Mouse (Mus musculus) midbrain, embryonic 13.5 days (tissue): Measurements from ENCODE around the gene 4833423E24Rik. TPM values are rescaled to one million over a fixed set of nuclear protein-coding genes. Genes with fewer than 3 reads are reported as not detected.

ENCODE experiments used
- ATAC-seq: fragments of 200-750 bp; cut with Nextera tagmentation; 2 replicates; pipeline ENCODE4 v1.8.0; 2017; ENCODE audit warnings: mild to moderate bottlenecking, moderate TSS enrichment, moderate library complexity
- H3K27ac ChIP-seq: fragments of 300-500 bp; sonication (generic); 2 replicates; pipeline ENCODE4 v1.5.1; 2015; ENCODE audit warnings: inconsistent platforms, mild to moderate bottlenecking, moderate library complexity
- H3K27me3 ChIP-seq: fragments of 300-500 bp; sonication (generic); 2 replicates; pipeline ENCODE4 v1.6.1; 2015; ENCODE audit warnings: mild to moderate bottlenecking, inconsistent platforms
- H3K36me3 ChIP-seq: fragments of 300-500 bp; sonication (generic); 2 replicates; pipeline ENCODE4 v1.6.1; 2015; ENCODE audit warnings: mild to moderate bottlenecking, inconsistent platforms
- H3K4me1 ChIP-seq: fragments of 300-500 bp; sonication (generic); replicated peaks from 2 replicates; pipeline ENCODE4 v1.6.1; 2015; ENCODE audit warnings: inconsistent platforms
- H3K4me2 ChIP-seq: fragments of 300-500 bp; sonication (generic); replicated peaks from 2 replicates; pipeline ENCODE4 v1.6.1; 2015; ENCODE audit warnings: moderate library complexity, mild to moderate bottlenecking, inconsistent platforms
- H3K4me3 ChIP-seq: fragments of 300-500 bp; sonication (generic); replicated peaks from 2 replicates; pipeline ENCODE4 v1.5.1; 2015; ENCODE audit warnings: mild to moderate bottlenecking, inconsistent platforms
- H3K9ac ChIP-seq: fragments of 300-500 bp; sonication (generic); replicated peaks from 2 replicates; pipeline ENCODE4 v1.6.1; 2015; ENCODE audit warnings: mild to moderate bottlenecking, inconsistent platforms
- H3K9me3 ChIP-seq: fragments of 300-500 bp; sonication (generic); 2 replicates; pipeline ENCODE4 v1.6.1; 2016; ENCODE audit warnings: mild to moderate bottlenecking, inconsistent platforms
- WGBS: fragments of 180-500 bp; shearing (Covaris S2); methylation state at CpG from one replicate; pipeline ENCODE4 v1.1.7; 2015; 5-methylcytosine and 5-hydroxymethylcytosine counted together
- polyA plus RNA-seq: library from polyadenylated mRNA; unstranded; fragments of >200 nt; fragmentation: Nextera tagmentation; extraction: Ambion mirVana; gene quantifications from 2 replicates; pipeline ENCODE4 v1.2.1, GENCODE M21; 2015

4833423E24Rik gene
- polyA plus RNA-seq: 0.19 TPM in 1 of 2 replicates, not detected in the other

DNA sequence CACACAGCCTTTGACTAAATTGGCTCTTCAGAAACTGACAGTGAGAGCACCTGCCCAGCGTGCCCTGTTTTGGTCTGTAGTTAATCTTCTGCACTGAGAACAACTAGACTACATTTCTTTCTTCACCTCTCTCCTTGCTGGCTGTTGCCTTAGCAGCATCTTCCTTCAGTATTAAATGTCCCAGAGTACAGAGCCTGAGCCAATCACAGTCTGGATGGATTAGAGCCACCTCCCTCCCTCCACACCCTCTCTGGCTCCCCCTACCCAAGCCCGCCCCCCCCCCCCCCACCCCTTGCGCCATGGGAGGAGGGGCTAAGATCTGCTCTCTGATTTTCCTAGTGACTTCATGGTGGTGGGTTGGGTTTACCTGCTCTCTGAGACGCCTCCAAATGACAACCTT, at the start of gene 4833423E24Rik:
Gene 4833423E24Rik (minus strand): TSS at position 146 of the 400 bp plus-strand sequence.
- Histone ChIP-seq H3K4me1 (no peaks in the 10 kb centered on the region), H3K36me3 (no peaks in the 10 kb centered on the region), H3K4me2 (no peak within 1 kb of the TSS), H3K4me3 (no peak within 1 kb of the TSS), H3K27ac (no peak within 1 kb of the TSS), H3K27me3 (no peaks in the 10 kb centered on the region), H3K9ac (no peak within 1 kb of the TSS), H3K9me3 (no peaks in the 10 kb centered on the region)
- WGBS: 11% methylated on average over 4 of the region's 4 CpGs
- ATAC-seq: 0 out of 2 replicates have a peak, but pooled peaks have one; percentile 40

DNA sequence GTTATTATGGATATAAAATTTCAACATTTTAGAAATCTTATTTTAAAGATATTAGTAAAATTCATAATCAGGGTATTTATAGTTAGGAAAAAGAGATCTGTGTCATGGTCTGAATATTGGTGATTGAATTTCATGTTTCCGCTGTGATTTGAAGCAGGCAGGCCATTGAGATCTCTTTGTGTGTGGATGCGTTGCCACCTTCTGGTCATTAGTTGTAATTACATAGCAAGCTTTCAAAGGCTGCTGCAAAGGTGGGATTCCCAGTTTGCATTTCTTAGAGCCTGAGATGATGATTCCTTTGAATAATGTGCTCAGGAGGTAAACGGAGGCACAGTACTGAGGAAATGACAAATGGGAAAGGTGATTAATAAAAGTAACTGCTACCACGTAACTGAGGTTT, 42.4 kb upstream of the 4833423E24Rik start:
- Histone ChIP-seq H3K36me3 (no peaks in the 10 kb centered on the region), H3K27ac (no peak overlapping the region), H3K4me2 (no peak overlapping the region), H3K9ac (no peak overlapping the region), H3K4me3 (no peak overlapping the region), H3K9me3 (no peaks in the 10 kb centered on the region), H3K27me3 (no peaks in the 10 kb centered on the region), H3K4me1 (no peaks in the 10 kb centered on the region)
- ATAC-seq: peak; percentile 69; the same call in 1 of the 2 replicates
- WGBS: 23% methylated on average over 4 of the region's 4 CpGs

DNA sequence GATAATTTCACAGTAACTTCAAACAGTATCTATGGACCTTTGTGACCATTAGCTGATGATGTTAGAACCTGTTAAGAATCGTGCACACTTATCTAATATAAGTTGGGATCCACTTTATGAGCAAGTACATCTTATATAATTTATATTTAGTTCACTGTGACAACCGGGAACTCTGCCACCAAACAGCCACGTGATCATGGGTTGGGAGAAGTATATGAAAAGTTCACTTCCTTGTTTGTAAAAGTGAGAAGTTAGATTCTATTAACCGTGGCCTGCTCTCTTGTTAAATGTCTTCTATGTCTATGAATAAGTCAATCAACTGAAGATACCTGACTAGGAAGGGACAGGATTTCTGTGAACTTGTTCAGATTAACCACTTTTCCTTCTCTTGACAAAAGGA, 41.4 kb upstream of the 4833423E24Rik start:
- no peak overlapping the region for H3K27ac ChIP-seq
- H3K4me3 ChIP-seq: no peak overlapping the region
- WGBS: 78% methylated on average over 4 of the region's 4 CpGs
- ATAC-seq: no peak
- no peak overlapping the region for H3K9ac ChIP-seq
- H3K27me3 ChIP-seq: no peaks in the 10 kb centered on the region
- no peaks in the 10 kb centered on the region for H3K4me1 ChIP-seq
- no peaks in the 10 kb centered on the region for H3K9me3 ChIP-seq
- H3K4me2 ChIP-seq: no peak overlapping the region
- no peaks in the 10 kb centered on the region for H3K36me3 ChIP-seq

DNA sequence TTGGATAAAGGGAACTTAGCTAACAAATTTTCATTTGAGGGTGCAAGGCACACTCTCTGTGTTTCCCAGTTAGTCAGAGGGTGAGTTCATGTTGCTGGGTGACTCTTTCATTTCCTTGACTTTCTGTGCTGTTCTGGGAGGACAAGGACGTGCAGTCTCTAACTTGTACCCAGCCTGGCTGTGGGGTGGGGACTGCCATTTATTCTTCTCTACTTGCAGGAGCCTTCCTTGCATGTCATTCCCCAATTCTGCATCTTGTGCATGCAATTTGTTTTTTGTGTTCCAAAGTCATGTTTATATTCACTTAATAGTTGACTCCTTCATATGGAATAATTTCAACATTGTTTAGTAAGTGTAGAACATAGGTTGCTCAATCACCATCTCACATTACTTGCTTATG, 36.0 kb upstream of the 4833423E24Rik start:
- 83% methylated on average over 1 of the region's 1 CpGs for WGBS
- Histone ChIP-seq H3K4me1 (no peaks in the 10 kb centered on the region), H3K9ac (no peak overlapping the region), H3K27ac (no peak overlapping the region), H3K4me2 (no peak overlapping the region), H3K4me3 (no peak overlapping the region), H3K9me3 (no peaks in the 10 kb centered on the region), H3K27me3 (no peaks in the 10 kb centered on the region), H3K36me3 (no peaks in the 10 kb centered on the region)
- no peak for ATAC-seq

DNA sequence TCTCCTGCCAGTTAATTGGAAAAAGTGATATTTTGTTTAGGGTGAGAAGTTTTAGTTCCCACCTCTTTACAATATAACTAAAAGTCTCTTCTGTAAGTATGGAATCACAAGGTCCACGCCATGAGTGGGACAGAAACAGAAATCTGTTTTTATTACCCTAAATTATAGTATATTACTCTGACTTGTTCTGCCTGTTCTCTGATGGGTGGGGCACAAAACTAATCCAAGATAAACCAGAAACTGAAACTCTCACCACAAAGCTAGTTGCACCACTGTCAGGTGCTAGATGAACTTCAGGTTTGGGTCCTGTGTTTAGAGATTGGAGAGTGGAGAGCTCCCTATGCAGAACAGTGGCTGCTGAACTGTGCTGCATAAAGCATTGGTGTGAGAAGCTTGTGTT, 15.1 kb upstream of the 4833423E24Rik start:
- H3K36me3 ChIP-seq: no peaks in the 10 kb centered on the region
- H3K9ac ChIP-seq: no peak overlapping the region
- H3K27me3 ChIP-seq: no peaks in the 10 kb centered on the region
- H3K4me1 ChIP-seq: no peaks in the 10 kb centered on the region
- WGBS: 86% methylated on average over 1 of the region's 1 CpGs
- no peak overlapping the region for H3K4me3 ChIP-seq
- H3K9me3 ChIP-seq: no peaks in the 10 kb centered on the region
- H3K27ac ChIP-seq: no peak overlapping the region
- H3K4me2 ChIP-seq: no peak overlapping the region
- no peak for ATAC-seq

DNA sequence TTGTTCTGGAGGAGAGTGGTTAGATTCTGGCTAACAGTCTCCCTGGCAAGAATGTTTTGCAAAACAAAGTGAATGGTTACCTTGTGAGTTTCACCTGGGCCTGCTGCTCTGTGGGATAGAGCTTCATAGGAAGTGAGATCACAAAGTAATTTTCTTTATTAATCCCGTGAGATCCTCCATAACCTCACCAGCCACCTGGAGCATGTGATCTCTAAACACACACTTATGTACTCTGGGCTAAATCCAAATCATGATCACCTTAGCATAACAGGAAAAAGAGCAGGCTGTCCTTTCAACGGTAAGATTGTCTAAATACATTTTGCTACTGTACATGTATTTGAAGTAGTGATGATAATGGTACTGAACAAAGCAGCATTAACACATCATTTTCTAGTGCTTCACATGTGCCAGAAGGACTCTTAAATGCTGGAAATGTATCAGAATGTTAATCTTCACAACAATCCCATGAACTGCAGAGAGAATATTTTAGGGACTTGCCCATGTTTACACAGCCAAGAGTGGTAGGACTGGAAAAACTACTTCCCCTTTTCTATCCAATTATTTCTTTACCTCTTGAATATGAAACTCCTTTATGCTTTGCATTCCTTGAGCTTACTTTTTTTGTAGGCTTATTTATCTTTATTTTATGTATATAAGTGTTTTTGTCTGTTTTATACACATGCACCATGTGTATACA, 13.4 kb upstream of the 4833423E24Rik start:
- H3K4me1 ChIP-seq: no peaks in the 10 kb centered on the region
- no peaks in the 10 kb centered on the region for H3K9me3 ChIP-seq
- no peaks in the 10 kb centered on the region for H3K27me3 ChIP-seq
- H3K36me3 ChIP-seq: no peaks in the 10 kb centered on the region
- H3K27ac ChIP-seq: no peak overlapping the region
- H3K9ac ChIP-seq: no peak overlapping the region
- no peak overlapping the region for H3K4me2 ChIP-seq
- 86% methylated on average over 2 of the region's 2 CpGs for WGBS
- H3K4me3 ChIP-seq: no peak overlapping the region
- no peak for ATAC-seq

DNA sequence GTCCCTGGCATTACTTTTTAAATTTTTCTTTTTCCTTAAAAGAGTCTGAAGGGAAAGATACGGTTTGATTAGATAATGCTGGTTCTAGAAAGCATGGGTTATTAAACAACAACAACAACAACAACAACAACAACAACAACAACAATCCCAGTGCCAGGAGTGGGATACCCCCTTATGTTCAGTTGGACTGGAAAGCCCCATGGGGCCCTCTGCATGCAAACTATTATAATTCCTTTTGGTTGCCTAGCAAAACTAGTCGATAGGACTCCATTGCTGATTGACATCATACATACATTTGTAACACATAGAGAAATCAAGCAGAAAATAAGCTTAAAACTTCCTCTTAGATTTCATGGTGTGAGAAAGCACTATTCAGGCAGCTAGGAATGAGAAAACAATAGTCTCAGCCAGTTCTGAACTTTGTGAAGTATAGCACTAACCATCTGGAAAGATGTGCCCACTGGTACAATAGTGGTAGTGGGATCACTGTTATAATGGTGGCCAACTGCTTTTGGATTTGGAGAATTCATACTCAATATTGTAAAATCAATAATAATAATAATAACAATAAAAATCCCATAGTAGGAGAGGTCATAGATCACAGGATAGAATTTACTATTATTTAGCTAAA, 4.2 kb upstream of the 4833423E24Rik start:
- Histone ChIP-seq H3K9me3 (no peaks in the 10 kb centered on the region), H3K27ac (no peak overlapping the region), H3K27me3 (no peaks in the 10 kb centered on the region), H3K9ac (no peak overlapping the region), H3K4me1 (no peaks in the 10 kb centered on the region), H3K4me2 (no peak overlapping the region), H3K36me3 (no peaks in the 10 kb centered on the region), H3K4me3 (no peak overlapping the region)
- no peak for ATAC-seq
- 57% methylated on average over 2 of the region's 2 CpGs for WGBS

DNA sequence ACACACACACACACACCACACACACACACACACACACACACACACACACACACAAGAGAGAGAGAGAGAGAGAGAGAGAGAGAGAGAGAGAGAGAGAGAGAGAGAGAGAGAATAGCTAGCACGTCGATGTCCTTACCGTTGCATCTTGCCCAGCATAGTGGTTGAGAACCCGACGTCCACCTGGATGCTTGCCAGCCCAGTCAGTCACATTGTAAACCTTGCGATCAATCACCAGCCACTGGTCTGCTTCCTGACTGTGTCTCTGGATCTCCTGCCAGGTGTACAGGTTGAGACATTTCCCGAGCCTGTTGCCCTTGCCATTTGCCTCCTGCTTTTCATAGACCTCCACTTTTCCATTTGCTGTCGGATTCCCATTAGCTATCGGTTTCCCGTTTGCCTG, 532 bp downstream of the 4833423E24Rik start:
- H3K4me1 ChIP-seq: no peaks in the 10 kb centered on the region
- 93% methylated on average over 10 of the region's 10 CpGs for WGBS
- H3K9me3 ChIP-seq: no peaks in the 10 kb centered on the region
- no peak overlapping the region for H3K4me3 ChIP-seq
- H3K4me2 ChIP-seq: no peak overlapping the region
- no peak for ATAC-seq
- no peaks in the 10 kb centered on the region for H3K36me3 ChIP-seq
- no peak overlapping the region for H3K9ac ChIP-seq
- H3K27me3 ChIP-seq: no peaks in the 10 kb centered on the region
- no peak overlapping the region for H3K27ac ChIP-seq

DNA sequence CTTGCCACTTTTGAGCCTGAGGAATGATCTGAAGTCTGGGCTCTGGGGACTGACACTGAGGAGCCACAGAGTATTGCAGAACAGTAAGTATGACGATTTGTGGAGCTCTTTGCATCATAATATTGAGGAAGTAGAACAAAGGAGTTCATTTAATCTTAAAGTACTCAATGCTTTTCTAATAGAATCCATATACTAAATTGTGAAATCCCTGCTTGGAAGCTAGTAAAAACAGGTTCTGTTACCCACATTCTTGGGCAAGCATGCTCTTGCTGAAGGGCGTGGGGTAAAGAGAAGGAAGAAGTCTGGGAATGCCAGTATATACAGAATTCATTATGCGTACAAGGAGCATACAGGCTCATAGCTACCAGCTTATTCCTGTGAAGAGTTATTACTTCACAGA, 8.4 kb downstream of the 4833423E24Rik start:
- Histone ChIP-seq H3K9me3 (no peaks in the 10 kb centered on the region), H3K9ac (no peak overlapping the region), H3K36me3 (no peaks in the 10 kb centered on the region), H3K27ac (no peak overlapping the region), H3K27me3 (no peaks in the 10 kb centered on the region), H3K4me1 (no peaks in the 10 kb centered on the region), H3K4me2 (no peak overlapping the region), H3K4me3 (no peak overlapping the region)
- WGBS: 89% methylated on average over 3 of the region's 3 CpGs
- ATAC-seq: no peak

DNA sequence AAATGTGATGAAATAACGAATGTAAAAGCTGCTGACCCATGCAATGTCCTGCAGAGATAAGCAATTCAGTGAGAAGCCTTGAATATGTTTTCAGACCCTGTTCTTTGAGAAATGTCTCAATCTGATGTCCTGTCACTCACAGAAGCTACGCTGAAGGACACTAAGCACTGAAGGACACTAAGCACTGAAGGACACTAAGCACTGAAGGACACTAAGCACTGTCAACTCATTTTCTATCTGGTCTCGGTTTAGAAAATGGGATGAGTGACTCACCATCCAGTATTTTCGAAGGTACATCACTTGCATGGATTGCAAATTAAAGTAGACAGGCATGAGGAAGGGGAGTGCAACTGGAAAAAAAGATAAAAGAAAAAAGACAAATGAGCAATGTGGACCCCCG, 28.4 kb downstream of the 4833423E24Rik start:
- WGBS: 62% methylated on average over 5 of the region's 5 CpGs
- no peaks in the 10 kb centered on the region for H3K27me3 ChIP-seq
- no peak overlapping the region for H3K4me2 ChIP-seq
- no peaks in the 10 kb centered on the region for H3K36me3 ChIP-seq
- no peak overlapping the region for H3K4me3 ChIP-seq
- no peak overlapping the region for H3K9ac ChIP-seq
- ATAC-seq: no peak
- H3K4me1 ChIP-seq: no peaks in the 10 kb centered on the region
- no peaks in the 10 kb centered on the region for H3K9me3 ChIP-seq
- no peak overlapping the region for H3K27ac ChIP-seq

DNA sequence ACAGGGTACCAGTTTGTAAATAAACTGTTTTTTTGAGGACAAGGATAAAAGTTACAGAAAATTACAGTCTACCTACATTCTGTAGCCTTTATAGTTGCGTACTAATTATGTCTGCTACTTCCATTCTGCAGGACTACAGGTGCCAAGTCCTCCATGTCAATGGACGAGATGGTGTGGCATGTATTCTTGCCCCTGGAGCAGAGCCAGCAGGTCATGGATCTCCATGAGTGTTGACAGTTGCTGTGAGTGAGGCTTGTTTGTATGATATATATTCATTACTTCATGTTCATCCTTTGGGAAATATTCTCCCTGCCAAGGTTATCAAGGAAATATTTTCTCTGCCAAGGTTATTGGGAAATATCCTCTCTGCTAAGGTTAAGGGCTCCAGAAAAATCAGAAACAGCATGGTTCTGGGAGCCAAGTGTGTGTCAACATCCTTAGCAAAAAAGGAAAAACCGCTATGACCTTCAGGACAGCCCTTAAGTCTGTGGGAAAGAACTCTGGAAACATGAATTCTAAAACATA, 52.0 kb downstream of the 4833423E24Rik start:
- Histone ChIP-seq H3K9me3 (no peaks in the 10 kb centered on the region; the same call in 1 of the 2 replicates), H3K4me2 (no peak overlapping the region), H3K36me3 (no peaks in the 10 kb centered on the region), H3K4me1 (no peaks in the 10 kb centered on the region), H3K27me3 (no peaks in the 10 kb centered on the region), H3K27ac (no peak overlapping the region), H3K4me3 (no peak overlapping the region), H3K9ac (no peak overlapping the region)
- ATAC-seq: no peak
- 85% methylated on average over 3 of the region's 3 CpGs for WGBS

DNA sequence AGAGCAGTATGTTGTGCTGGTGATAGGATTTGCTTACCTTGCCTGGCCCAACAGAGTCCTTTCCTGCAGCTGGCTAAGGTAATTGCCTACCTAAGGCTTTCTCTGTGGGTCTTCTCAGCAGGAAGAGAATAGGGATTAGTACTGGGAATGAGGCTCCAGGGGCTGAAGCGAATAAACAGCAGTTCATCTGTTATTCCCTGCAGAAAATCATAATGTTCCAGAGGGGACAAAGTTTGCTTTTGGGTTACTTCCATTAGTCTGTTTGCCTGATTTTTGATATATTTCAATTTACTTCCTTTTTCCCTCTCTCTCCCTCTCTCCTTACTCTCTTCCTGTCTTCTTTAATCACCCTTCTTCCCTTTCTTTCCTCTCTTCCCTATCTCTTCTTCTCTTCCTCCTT, 75.3 kb downstream of the 4833423E24Rik start, which contains the start of gene Olfr995:
Gene Olfr995 (minus strand): TSS at position 101 of the 400 bp plus-strand sequence.
- Histone ChIP-seq H3K4me3 (no peak within 1 kb of the TSS), H3K36me3 (no peaks in the 10 kb centered on the region), H3K4me2 (no peak within 1 kb of the TSS), H3K4me1 (no peaks in the 10 kb centered on the region), H3K9me3 (no peaks in the 10 kb centered on the region), H3K27ac (no peak within 1 kb of the TSS), H3K27me3 (no peaks in the 10 kb centered on the region), H3K9ac (no peak within 1 kb of the TSS)
- 23% methylated on average over 1 of the region's 1 CpGs for WGBS
- ATAC-seq: no peak
